Mouse (Mus musculus) intestine, postnatal 0 days (tissue): ENCODE measurements around the gene Shisa8. TPM values are rescaled to one million over a fixed set of nuclear protein-coding genes. Genes with fewer than 3 reads are reported as not detected.
A peak's percentile ranks its signal among the peaks of the same experiment; 100 is the strongest.

Source experiments
- ATAC-seq: fragments of 200-750 bp; cut with Nextera tagmentation; 2 replicates; pipeline ENCODE4 v1.8.0; 2017; ENCODE audit warnings: mild to moderate bottlenecking, moderate TSS enrichment, moderate library complexity
- H3K27ac ChIP-seq: fragments of 300-500 bp; sonication (generic); 2 replicates; pipeline ENCODE4 v1.5.1; 2014; ENCODE audit warnings: mild to moderate bottlenecking, low read depth, low read length, moderate library complexity
- H3K27me3 ChIP-seq: fragments of 300-500 bp; sonication (generic); replicated peaks from 2 replicates; pipeline ENCODE4 v1.6.1; 2014; ENCODE audit warnings: low read length, mixed read lengths; ENCODE audit not compliant: control insufficient read depth, insufficient read depth
- H3K36me3 ChIP-seq: fragments of 300-500 bp; sonication (generic); 2 replicates; pipeline ENCODE4 v1.6.1; 2014; ENCODE audit warnings: mild to moderate bottlenecking, moderate library complexity; ENCODE audit not compliant: control insufficient read depth, insufficient read depth
- H3K4me1 ChIP-seq: fragments of 300-500 bp; sonication (generic); replicated peaks from 2 replicates; pipeline ENCODE4 v1.6.1; 2014; ENCODE audit warnings: antibody characterized with exemption, low read length, mixed read lengths; ENCODE audit not compliant: control insufficient read depth, insufficient read depth
- H3K4me2 ChIP-seq: fragments of 300-500 bp; sonication (generic); replicated peaks from 2 replicates; pipeline ENCODE4 v1.6.1; 2014; ENCODE audit warnings: low read depth, mild to moderate bottlenecking, moderate library complexity
- H3K4me3 ChIP-seq: fragments of 300-500 bp; sonication (generic); 2 replicates; pipeline ENCODE4 v1.5.1; 2014; ENCODE audit warnings: low read depth, low read length
- H3K9ac ChIP-seq: fragments of 300-500 bp; sonication (generic); 2 replicates; pipeline ENCODE4 v1.6.1; 2014; ENCODE audit warnings: mild to moderate bottlenecking, low read depth, low read length
- H3K9me3 ChIP-seq: fragments of 300-500 bp; sonication (generic); 2 replicates; pipeline ENCODE4 v1.6.1; 2016; ENCODE audit warnings: mixed run types; ENCODE audit not compliant: control insufficient read depth
- CTCF ChIP-seq: sonication (generic); IDR thresholded peaks from 2 replicates; pipeline ENCODE4 v1.5.1; 2016; ENCODE audit warnings: low read depth, mild to moderate bottlenecking, control low read depth, antibody characterized with exemption, moderate library complexity
- WGBS: fragments of 180-500 bp; shearing (Covaris S2); extraction: QIAGEN DNeasy Blood & Tissue Kit; methylation state at CpG from one replicate; pipeline ENCODE4 v1.1.7; 2014; 5-methylcytosine and 5-hydroxymethylcytosine counted together
- polyA plus RNA-seq: library from polyadenylated mRNA; unstranded; fragments of >200 nt; fragmentation: Nextera tagmentation; extraction: Ambion mirVana; gene quantifications from 2 replicates; pipeline ENCODE4 v1.2.1, GENCODE M21; 2015

Gene Shisa8
- polyA plus RNA-seq, 1 experiment from 2014 or later = not detected

DNA sequence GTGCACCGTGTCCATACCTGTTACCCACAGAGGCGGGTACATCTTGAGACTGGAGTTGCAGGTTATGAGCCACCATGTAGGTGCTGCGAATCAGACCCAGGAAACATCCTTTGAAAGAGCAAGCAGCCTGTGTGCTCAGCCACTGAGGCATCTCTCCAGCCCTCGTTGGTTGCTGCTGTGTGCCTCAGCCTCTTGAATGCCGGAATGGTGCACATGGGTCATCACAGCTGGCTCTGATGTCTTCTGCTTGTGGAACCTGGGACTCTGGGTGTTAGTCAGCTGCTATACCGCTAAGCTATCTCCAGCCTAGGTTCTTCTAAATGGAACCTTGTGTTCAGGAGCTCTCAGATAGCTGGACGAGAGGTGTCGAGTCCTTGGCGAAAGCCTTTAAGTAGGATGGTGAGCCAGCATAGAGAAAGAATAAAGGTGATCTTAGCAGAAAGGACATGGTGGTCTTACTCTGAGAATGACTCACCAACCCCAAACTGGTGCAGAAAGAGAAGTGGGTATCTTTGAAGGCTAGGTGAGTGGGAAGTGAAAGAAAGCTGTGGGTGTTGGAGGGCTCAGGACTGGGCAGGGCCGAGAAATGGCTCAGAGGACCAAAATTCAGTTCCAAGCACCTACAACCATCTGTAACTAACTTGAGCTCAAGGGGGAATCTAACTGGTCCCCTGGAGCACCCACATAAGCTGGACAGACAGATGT, 49.1 kb downstream of the Shisa8 start:
- H3K4me1 ChIP-seq = peaks cover 23% of the 10 kb centered on the region

DNA sequence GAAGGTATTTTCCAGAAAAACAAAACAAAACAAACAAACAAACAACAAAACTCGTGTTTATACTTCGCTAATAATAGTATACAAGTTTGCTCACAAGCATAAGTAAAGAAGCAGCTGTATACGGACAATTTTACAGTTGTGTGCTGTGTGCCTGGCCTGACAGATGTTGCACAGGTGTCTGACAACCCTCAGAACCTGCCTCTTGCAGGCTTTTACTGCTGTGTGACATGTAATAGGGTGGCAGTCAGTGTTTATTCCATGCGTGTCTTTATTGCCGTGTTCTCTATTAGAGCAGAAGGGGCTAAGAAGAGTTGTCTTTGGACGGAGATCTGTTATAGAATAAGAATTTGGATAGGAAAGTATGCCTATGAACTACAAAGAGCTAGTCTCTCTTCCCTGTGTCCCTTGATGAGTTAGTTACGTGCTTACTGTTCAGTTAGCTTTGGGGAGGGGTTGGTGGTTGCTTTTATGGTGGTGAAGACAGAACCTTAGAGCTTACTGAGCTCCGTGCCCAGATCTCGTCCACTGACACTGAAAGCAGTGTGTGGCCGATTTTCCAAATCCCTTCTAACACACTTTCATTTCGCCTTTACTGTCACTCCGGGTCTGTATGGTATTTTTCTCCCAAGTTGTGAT, 50.5 kb downstream of the Shisa8 start:
- Histone ChIP-seq H3K27ac (no peak overlapping the region), H3K4me1 (peaks cover 25% of the 10 kb centered on the region)
- no peak for TF ChIP-seq CTCF

More for the DNA sequence above, 49.1 kb downstream of the Shisa8 start:
- Histone ChIP-seq H3K9me3 (no peaks in the 10 kb centered on the region), H3K9ac (no peak overlapping the region), H3K4me2 (peak overlapping the region; percentile 35; the same call in 1 of the 2 replicates), H3K36me3 (no peaks in the 10 kb centered on the region), H3K27ac (peak overlapping the region; percentile 63), H3K4me3 (no peak overlapping the region), H3K27me3 (no peaks in the 10 kb centered on the region)
- TF ChIP-seq CTCF = no peak
- WGBS = 70% methylated on average over 10 of the region's 10 CpGs
- ATAC-seq = no peak

DNA sequence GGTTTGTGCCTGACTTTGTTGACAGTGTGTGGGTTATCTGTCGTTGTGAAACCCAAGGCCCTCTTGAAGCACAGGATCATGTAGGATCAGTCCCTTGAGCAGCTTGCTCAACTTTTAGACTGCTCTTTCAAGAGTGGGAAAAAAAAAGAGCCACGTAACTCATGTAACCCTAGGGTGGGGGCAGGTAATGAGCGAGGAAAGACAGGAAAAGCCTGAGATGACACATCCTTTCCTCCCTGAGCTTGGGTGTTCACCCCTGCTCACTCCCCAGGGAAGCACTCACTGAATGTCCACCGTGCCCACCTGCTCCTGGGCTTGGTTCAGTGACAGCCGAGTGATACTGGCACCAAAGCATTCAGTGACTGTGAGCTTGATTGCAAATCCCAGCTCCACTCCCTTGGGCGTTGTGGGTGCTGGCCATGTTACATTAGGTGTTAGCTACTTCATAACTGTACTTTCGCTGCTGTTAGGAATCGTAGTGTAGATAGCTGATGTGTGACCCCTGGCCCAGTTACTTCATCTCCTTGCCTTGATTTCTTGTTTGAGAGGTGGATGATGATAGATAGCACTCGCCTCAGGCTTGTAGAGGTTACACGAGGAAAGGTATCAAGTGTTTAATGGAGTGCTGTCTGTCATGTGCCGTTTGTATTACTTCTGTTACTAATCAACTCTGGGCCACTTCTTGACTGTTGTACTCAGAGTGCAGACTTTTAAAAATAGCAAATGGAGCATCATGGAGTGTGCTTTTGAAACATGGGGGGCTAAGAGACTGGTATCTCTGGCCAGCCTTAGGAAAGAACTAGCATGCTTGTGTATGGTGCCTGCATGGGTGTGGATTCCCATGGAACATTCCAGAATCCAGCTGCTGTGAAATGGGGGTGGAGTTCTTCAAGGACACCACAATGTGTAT, 51.6 kb downstream of the Shisa8 start:
- 44% methylated on average over 11 of the region's 11 CpGs for WGBS
- Histone ChIP-seq H3K27me3 (no peaks in the 10 kb centered on the region), H3K4me3 (no peak overlapping the region), H3K36me3 (no peaks in the 10 kb centered on the region), H3K9ac (no peak overlapping the region), H3K4me1 (peaks cover 22% of the 10 kb centered on the region), H3K4me2 (no peak overlapping the region), H3K9me3 (no peaks in the 10 kb centered on the region), H3K27ac (no peak overlapping the region)
- ATAC-seq = no peak
- no peak for TF ChIP-seq CTCF

More for the DNA sequence above, 50.5 kb downstream of the Shisa8 start:
- H3K9me3 ChIP-seq = no peaks in the 10 kb centered on the region
- H3K9ac ChIP-seq = no peak overlapping the region
- no peaks in the 10 kb centered on the region for H3K36me3 ChIP-seq
- H3K4me2 ChIP-seq = no peak overlapping the region
- H3K27me3 ChIP-seq = no peaks in the 10 kb centered on the region
- 83% methylated on average over 12 of the region's 12 CpGs for WGBS
- no peak overlapping the region for H3K4me3 ChIP-seq
- no peak for ATAC-seq

DNA sequence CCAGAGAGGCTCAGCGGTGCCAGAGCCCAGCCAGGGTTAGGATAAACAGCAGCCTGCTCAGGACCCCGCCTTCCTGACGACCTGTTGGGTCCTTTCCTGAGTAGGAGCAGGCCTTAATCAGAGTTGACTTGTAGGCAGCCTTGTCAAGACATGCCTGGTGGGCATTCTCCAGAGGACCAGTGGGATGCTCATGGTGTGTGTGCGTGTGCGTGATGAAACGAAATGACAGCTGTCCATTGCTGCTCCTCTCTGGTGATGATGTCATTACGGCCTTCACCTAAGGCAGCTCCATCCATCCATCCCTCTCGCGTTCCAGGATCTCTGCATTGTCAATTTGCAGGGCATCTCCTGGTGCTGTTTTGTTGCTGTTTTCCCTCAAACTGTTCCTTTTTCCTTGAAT, 53.1 kb downstream of the Shisa8 start:
- no peak for ATAC-seq
- H3K9me3 ChIP-seq = no peaks in the 10 kb centered on the region
- H3K4me1 ChIP-seq = peaks cover 22% of the 10 kb centered on the region
- no peaks in the 10 kb centered on the region for H3K36me3 ChIP-seq
- H3K9ac ChIP-seq = no peak overlapping the region
- H3K27ac ChIP-seq = 0 out of 2 replicates have a peak overlapping the region, but pooled peaks have one; percentile 2
- H3K4me3 ChIP-seq = no peak overlapping the region
- whole genome bisulfite sequencing = 79% methylated on average over 9 of the region's 9 CpGs
- no peak for TF ChIP-seq CTCF
- H3K27me3 ChIP-seq = no peaks in the 10 kb centered on the region
- H3K4me2 ChIP-seq = no peak overlapping the region

DNA sequence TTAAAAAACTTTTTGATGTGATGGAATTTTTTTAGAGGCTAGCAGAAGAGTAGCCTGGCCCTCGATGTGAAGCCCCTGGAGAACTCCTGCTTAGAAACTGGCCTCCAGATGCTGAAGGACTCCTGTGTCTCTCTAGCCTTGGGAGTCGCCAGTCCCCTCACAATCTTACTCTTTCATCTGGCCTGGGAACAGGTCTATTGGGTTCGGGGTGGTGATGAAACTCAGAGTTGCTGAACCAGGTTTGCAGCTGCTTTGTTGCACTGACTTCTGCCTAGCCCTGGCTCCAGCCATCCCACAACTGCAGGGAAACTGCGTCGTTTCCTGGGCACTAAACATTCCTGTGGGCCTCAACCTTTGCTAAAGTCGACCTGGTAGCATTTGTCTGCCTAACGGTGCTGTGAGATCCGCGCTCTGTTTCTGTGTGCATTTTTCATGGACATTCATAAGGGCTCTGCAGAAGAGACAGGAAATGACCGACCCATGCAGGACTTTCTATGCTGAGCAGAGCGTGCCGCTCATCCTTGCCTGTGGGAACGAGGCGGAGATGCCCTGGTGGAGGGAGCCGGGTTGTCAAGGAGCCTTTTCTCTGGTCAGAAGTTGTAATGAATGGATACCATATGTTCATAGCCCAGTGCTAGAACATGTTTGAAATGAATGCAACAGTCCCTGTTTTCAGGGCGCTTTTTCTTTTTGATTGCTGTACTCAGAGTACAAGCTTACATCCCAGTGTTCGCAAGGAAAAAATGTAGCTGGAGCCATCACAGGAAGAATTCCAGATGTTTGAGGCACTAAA, 54.2 kb downstream of the Shisa8 start:
- ATAC-seq = no peak
- WGBS = 39% methylated on average over 17 of the region's 17 CpGs
- Histone ChIP-seq H3K36me3 (no peaks in the 10 kb centered on the region), H3K27me3 (no peaks in the 10 kb centered on the region), H3K27ac (peak overlapping the region; percentile 16; the same call in 1 of the 2 replicates), H3K4me1 (peaks cover 22% of the 10 kb centered on the region), H3K9me3 (no peaks in the 10 kb centered on the region), H3K9ac (no peak overlapping the region), H3K4me2 (no peak overlapping the region), H3K4me3 (no peak overlapping the region)
- no peak for TF ChIP-seq CTCF
